Mouse (Mus musculus) limb, embryonic 11.5 days (tissue): Measurements from ENCODE around the gene Dcaf12. TPM values are rescaled to one million over a fixed set of nuclear protein-coding genes. Genes with fewer than 3 reads are reported as not detected.

Experiments
- ATAC-seq: fragments of 200-750 bp; cut with Nextera tagmentation; 2 replicates; pipeline ENCODE4 v1.8.0; 2017; ENCODE audit warnings: low read depth; ENCODE audit not compliant: insufficient number of reproducible peaks, low FRiP score, low TSS enrichment
- DNase-seq: peaks from one replicate; pipeline ENCODE4 v3.0.0-alpha.2; 2015; ENCODE audit warnings: low spot score
- H3K27ac ChIP-seq: fragments of 300-500 bp; sonication (generic); replicated peaks from 2 replicates; pipeline ENCODE4 v1.5.1; 2014; ENCODE audit warnings: low read depth, mild to moderate bottlenecking, low read length
- H3K27me3 ChIP-seq: fragments of 300-500 bp; sonication (generic); 2 replicates; pipeline ENCODE4 v1.6.1; 2014; ENCODE audit warnings: mild to moderate bottlenecking, low read length, mixed read lengths; ENCODE audit not compliant: control insufficient read depth, insufficient read depth
- H3K36me3 ChIP-seq: fragments of 300-500 bp; sonication (generic); 2 replicates; pipeline ENCODE4 v1.6.1; 2014; ENCODE audit warnings: mild to moderate bottlenecking, low read length, moderate library complexity, mixed read lengths; ENCODE audit not compliant: control insufficient read depth, insufficient read depth
- H3K4me1 ChIP-seq: fragments of 300-500 bp; sonication (generic); 2 replicates; pipeline ENCODE4 v1.6.1; 2014; ENCODE audit warnings: low read length, mixed read lengths; ENCODE audit not compliant: control insufficient read depth, insufficient read depth
- H3K4me2 ChIP-seq: fragments of 300-500 bp; sonication (generic); 2 replicates; pipeline ENCODE4 v1.6.1; 2014; ENCODE audit warnings: low read depth, mild to moderate bottlenecking, moderate library complexity; ENCODE audit not compliant: severe bottlenecking
- H3K4me3 ChIP-seq: fragments of 300-500 bp; sonication (generic); 2 replicates; pipeline ENCODE4 v1.5.1; 2014; ENCODE audit warnings: low read depth, low read length
- H3K9ac ChIP-seq: fragments of 300-500 bp; sonication (generic); 2 replicates; pipeline ENCODE4 v1.6.1; 2014; ENCODE audit warnings: mild to moderate bottlenecking, low read length
- H3K9me3 ChIP-seq: fragments of 300-500 bp; sonication (generic); 2 replicates; pipeline ENCODE4 v1.6.1; 2016; ENCODE audit warnings: low read length; ENCODE audit not compliant: control insufficient read depth
- WGBS: fragments of 180-500 bp; shearing (Covaris S2); extraction: QIAGEN DNeasy Blood & Tissue Kit; methylation state at CpG from one replicate; pipeline ENCODE4 v1.1.7; 2014; 5-methylcytosine and 5-hydroxymethylcytosine counted together
- polyA plus RNA-seq: library from polyadenylated mRNA; unstranded; fragments of >200 nt; fragmentation: Nextera tagmentation; extraction: Ambion mirVana; gene quantifications from 2 replicates; pipeline ENCODE4 v1.2.1, GENCODE M21; 2014

The Dcaf12 gene
- 46.4 and 47.2 TPM in 2 replicates for polyA plus RNA-seq

DNA sequence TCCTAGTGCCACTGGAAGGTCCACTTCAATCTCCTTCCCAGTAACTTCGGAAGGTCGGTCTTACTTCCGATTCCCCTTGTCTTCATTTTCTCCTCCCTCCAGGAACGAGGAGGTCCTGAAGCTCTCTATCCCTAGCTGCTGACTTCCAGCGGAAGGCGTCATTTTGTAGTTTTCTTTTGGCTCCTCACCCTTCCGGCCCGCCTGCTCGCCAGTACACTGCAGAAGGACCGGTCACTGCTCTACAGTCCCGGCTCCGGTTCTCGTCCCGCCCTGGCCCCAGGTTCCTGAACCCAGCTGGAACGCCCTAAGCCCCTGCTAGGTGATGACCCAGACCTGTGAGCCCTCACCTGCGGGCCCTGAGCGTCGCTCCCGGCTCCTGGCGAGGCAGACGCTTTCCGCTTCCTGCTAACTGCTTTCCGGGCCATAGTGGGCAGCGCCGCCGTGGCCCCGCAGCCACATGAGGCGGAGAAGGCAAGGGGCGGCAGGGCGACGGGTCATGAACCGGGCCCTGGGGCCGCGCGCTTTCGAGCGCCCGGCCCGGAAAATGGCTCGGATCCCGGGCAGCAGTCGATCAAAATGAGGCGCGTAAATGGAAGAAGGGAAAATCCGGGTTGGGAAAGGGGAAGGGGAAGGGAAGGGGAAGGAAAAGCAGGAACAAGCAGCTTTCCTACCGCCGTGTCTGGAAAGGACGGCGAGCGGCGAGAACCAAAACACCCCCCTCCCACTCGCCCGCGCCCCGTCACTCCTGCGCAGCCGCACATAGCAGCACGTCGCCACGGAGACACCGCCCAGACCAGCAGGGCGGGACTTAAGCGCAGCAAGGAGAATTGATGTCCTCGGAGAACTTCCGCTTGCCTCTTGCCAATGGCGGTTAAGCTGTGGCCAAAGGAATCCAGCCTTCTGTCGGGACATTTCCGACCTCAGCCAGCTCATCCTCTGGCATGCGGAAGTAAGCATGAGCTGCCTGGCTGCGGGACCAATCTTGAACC is at the start of gene Dcaf12:
TSS of gene Dcaf12 (minus strand) at position 749 of the 989 bp plus-strand sequence.
- H3K4me3 ChIP-seq = peak within 1 kb of the TSS; percentile 98
- under 1% methylated on average over 70 of the region's 70 CpGs for WGBS

DNA sequence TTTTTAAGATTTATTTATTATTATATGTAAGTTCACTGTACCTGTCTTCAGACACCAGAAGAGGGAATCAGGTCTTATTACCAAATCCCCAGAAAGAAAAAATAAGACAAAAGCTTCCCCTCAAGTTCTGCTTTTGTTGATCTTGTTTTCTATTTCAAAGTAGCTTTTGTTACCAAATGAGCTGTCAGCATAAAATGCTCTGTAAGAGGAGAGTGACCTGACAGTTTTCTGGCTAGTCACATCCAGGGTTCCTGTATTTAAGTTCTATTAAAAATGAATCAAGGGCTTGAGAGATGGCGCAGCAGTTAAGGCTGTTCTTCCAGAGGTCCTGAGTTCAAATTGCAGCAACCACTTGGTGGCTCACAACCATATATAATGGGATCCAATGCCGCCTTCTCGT is 46.4 kb upstream of the Dcaf12 start:
- no peak for DNase-seq
- 95% methylated on average over 3 of the region's 3 CpGs for WGBS
- no peak for ATAC-seq

More for the DNA sequence above, at the start of gene Dcaf12:
- DNase-seq = peak; percentile 95
- ATAC-seq = peak; percentile 95
- Histone ChIP-seq H3K9me3 (no peaks in the 10 kb centered on the region), H3K4me2 (peak within 1 kb of the TSS; percentile 87), H3K27ac (peak within 1 kb of the TSS; percentile 92), H3K4me1 (peaks cover 8% of the 10 kb centered on the region), H3K27me3 (no peaks in the 10 kb centered on the region), H3K36me3 (peaks cover 11% of the 10 kb centered on the region), H3K9ac (peak within 1 kb of the TSS; percentile 95)

DNA sequence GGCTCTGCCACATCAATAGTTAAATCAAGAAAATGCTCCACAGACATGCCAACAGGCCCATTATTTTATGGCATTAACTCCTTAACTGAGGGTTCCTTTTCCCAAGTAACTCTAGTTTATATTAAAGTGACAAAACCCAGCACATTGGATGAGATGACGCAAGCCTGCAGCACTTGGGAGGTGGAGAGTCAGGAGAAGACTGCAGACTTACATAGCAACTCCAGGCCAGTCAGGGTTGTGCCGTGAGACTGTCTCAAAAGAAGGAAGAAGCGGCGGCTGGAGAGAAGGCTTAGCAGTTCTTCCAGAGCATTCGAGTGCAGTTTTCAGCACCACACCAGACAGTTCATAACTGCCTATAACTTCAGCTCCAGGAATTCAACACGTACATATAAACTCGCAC is 44.7 kb upstream of the Dcaf12 start:
- DNase-seq (no peak), ATAC-seq (no peak)
- Histone ChIP-seq H3K4me2 (no peak overlapping the region), H3K4me3 (no peak overlapping the region), H3K27me3 (no peaks in the 10 kb centered on the region), H3K9me3 (no peaks in the 10 kb centered on the region), H3K9ac (no peak overlapping the region), H3K4me1 (no peaks in the 10 kb centered on the region), H3K27ac (no peak overlapping the region), H3K36me3 (no peaks in the 10 kb centered on the region)
- 93% methylated on average over 7 of the region's 7 CpGs for WGBS

More for the DNA sequence above, 46.4 kb upstream of the Dcaf12 start:
- Histone ChIP-seq H3K4me1 (no peaks in the 10 kb centered on the region), H3K36me3 (no peaks in the 10 kb centered on the region), H3K9ac (no peak overlapping the region), H3K27ac (no peak overlapping the region), H3K9me3 (no peaks in the 10 kb centered on the region), H3K4me3 (no peak overlapping the region), H3K27me3 (no peaks in the 10 kb centered on the region), H3K4me2 (no peak overlapping the region)

DNA sequence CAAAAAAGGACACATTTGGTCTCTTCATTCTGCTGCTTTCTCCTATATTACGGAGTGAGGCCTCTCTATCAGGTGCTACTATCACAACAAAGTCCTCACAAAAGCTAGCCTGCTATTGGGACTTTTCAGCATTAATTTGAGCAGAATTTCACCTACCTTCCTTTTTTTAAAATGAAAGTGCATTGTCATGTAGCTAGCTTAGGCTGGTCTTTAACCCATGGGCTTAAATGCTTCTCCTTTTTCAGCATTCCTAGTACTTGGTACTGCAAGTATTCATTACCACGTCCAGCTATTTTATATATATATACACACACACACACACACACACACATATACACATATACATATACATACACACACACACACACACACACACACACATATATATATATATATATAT is 44.0 kb upstream of the Dcaf12 start:
- no peak overlapping the region for H3K27ac ChIP-seq
- H3K27me3 ChIP-seq = no peaks in the 10 kb centered on the region
- ATAC-seq (no peak), DNase-seq (no peak)
- H3K36me3 ChIP-seq = no peaks in the 10 kb centered on the region
- 95% methylated on average over 2 of the region's 2 CpGs for WGBS
- no peak overlapping the region for H3K4me3 ChIP-seq
- H3K4me1 ChIP-seq = no peaks in the 10 kb centered on the region
- H3K4me2 ChIP-seq = no peak overlapping the region
- no peaks in the 10 kb centered on the region for H3K9me3 ChIP-seq
- no peak overlapping the region for H3K9ac ChIP-seq

DNA sequence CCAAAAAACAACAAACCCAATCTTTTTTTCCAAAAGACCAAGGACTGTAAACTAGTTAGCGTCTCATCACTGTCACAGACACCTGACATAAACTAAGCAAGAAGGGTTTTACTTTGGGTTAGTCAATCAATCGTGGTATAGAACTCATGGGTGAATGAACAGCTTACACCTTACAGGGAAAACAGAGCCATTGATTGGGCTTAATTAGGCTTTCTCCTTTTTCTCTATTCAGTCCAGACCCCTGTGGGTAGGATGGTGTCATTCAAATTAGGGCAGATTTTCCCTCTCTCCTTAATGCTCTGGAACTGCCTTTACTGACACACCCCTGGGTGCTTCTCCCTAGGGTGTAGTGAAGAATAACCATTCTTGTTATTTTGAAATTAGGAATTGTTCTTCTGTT is 42.5 kb upstream of the Dcaf12 start:
- Histone ChIP-seq H3K36me3 (no peaks in the 10 kb centered on the region), H3K27ac (no peak overlapping the region), H3K9ac (no peak overlapping the region), H3K4me2 (no peak overlapping the region), H3K4me1 (no peaks in the 10 kb centered on the region), H3K4me3 (no peak overlapping the region), H3K9me3 (no peaks in the 10 kb centered on the region), H3K27me3 (no peaks in the 10 kb centered on the region)
- whole genome bisulfite sequencing = 88% methylated on average over 2 of the region's 2 CpGs
- ATAC-seq (no peak), DNase-seq (no peak)

DNA sequence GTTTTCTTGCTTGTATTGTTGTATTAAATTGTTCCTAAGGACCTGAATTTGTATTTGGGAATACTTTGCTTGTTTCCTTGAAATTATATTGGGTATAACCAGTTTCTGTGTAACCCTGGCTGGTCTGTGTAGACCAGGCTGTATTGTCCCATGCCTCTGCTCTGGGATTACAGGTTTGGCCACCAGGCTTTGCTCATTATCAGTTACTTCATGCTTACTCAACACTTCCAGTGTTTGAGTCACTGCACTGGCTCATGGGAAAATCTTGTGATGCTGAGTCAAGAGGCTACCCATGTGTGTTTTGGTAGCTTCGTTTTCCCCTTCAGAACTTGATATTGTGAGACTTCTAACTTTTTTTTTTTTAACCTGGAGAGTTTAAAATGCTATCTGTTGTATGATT is 38.6 kb upstream of the Dcaf12 start:
- no peak overlapping the region for H3K9ac ChIP-seq
- no peaks in the 10 kb centered on the region for H3K36me3 ChIP-seq
- H3K4me3 ChIP-seq = no peak overlapping the region
- H3K9me3 ChIP-seq = no peaks in the 10 kb centered on the region
- ATAC-seq (no peak), DNase-seq (no peak)
- H3K27ac ChIP-seq = no peak overlapping the region
- no peaks in the 10 kb centered on the region for H3K27me3 ChIP-seq
- H3K4me2 ChIP-seq = no peak overlapping the region
- 96% methylated on average over 1 of the region's 1 CpGs for WGBS
- H3K4me1 ChIP-seq = no peaks in the 10 kb centered on the region

DNA sequence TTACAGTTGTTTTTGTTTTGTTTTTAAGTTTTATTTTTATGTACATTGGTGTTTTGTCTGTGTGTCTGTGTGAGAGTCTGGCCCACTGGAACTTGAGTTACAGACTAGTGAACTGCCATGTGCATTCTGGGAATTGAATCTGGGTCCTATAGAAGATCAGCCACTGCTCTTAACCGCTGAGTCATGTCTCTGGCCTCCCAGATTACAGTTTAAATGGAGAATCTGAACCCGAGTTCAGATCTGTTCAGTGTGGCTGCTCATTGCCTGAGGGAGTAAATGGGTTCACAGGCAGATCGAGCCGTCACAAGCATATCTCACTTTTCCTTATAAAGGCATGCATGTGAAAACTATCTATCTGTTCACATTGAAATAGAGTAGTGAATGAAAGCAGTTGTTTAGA is 38.1 kb upstream of the Dcaf12 start:
- H3K4me3 ChIP-seq = no peak overlapping the region
- 95% methylated on average over 4 of the region's 4 CpGs for WGBS
- no peaks in the 10 kb centered on the region for H3K27me3 ChIP-seq
- H3K27ac ChIP-seq = no peak overlapping the region
- no peak overlapping the region for H3K9ac ChIP-seq
- H3K4me2 ChIP-seq = no peak overlapping the region
- H3K4me1 ChIP-seq = no peaks in the 10 kb centered on the region
- H3K36me3 ChIP-seq = no peaks in the 10 kb centered on the region
- no peak for DNase-seq
- no peak for ATAC-seq
- no peaks in the 10 kb centered on the region for H3K9me3 ChIP-seq

DNA sequence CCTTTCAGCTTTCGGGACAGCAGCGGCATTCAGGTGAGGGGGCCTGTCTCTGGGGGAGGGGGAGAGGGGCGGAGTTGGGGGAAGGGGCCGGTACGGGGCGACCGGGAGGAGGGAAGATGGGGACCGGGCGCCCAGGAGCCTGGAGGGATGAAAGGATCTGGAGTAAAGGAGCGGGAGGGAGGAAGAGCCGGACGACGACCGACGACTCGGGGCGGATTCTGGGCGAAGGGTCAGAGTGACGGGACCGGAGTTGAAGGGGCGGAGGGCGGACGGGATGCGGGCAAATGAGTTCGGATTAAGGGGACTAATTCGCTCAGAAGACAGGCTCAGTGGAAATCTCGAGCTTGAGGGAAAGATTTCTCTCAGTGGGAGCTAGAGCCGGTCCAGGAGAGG is 34.5 kb upstream of the Dcaf12 start:
- Histone ChIP-seq H3K4me3 (peak overlapping the region; percentile 85), H3K36me3 (no peaks in the 10 kb centered on the region), H3K4me2 (peak overlapping the region; percentile 55), H3K27ac (peak overlapping the region; percentile 60), H3K27me3 (no peaks in the 10 kb centered on the region), H3K9ac (peak overlapping the region; percentile 70), H3K4me1 (no peaks in the 10 kb centered on the region), H3K9me3 (no peaks in the 10 kb centered on the region)
- 2% methylated on average over 28 of the region's 28 CpGs for WGBS
- DNase-seq = no peak
- ATAC-seq = peak; percentile 70
